Mouse (Mus musculus) small intestine, adult 2 months (tissue): ENCODE data around the gene Ctu2. TPM values are rescaled to one million over a fixed set of nuclear protein-coding genes. Genes with fewer than 3 reads are reported as not detected.

ENCODE experiments used
- H3K27ac ChIP-seq: fragments of 200-500 bp; 2 replicates; pipeline ENCODE4 v1.5.1; 2012; ENCODE audit warnings: low read depth, low read length, control low read depth, inconsistent platforms; ENCODE audit not compliant: insufficient read depth
- H3K27me3 ChIP-seq: fragments of 200-500 bp; 2 replicates; pipeline ENCODE4 v1.6.1; 2012; ENCODE audit warnings: mild to moderate bottlenecking, moderate library complexity, low read length, inconsistent platforms; ENCODE audit not compliant: control insufficient read depth, insufficient read depth
- H3K36me3 ChIP-seq: fragments of 200-500 bp; 2 replicates; pipeline ENCODE4 v1.6.1; 2012; ENCODE audit warnings: mild to moderate bottlenecking, low read length, control low read depth, inconsistent platforms; ENCODE audit not compliant: control insufficient read depth, insufficient read depth
- H3K4me1 ChIP-seq: fragments of 200-500 bp; 2 replicates; pipeline ENCODE4 v1.6.1; 2012; ENCODE audit warnings: low read length, inconsistent platforms, mixed read lengths; ENCODE audit not compliant: control insufficient read depth, insufficient read depth, insufficient read length
- H3K4me3 ChIP-seq: fragments of 200-500 bp; 2 replicates; pipeline ENCODE4 v1.5.1; 2012; ENCODE audit warnings: low read depth, mild to moderate bottlenecking, control low read depth, inconsistent platforms, low read length, moderate library complexity
- CTCF ChIP-seq: fragments of 200-500 bp; IDR thresholded peaks from 2 replicates; pipeline ENCODE4 v1.5.1; 2012; ENCODE audit warnings: low read depth, mild to moderate bottlenecking, control low read depth, inconsistent platforms, low read length, moderate library complexity, mixed read lengths; ENCODE audit not compliant: insufficient replicate concordance, insufficient read length; ENCODE audit errors: extremely low read depth
- POLR2A ChIP-seq: fragments of 200-500 bp; IDR thresholded peaks from 2 replicates; pipeline ENCODE4 v1.6.1; 2012; ENCODE audit warnings: low read depth, mild to moderate bottlenecking, control low read depth, inconsistent platforms, low read length, moderate library complexity
- WGBS: fragments of 180-500 bp; shearing (Covaris S2); methylation state at CpG from one replicate; pipeline ENCODE4 v1.1.7; 2018; 5-methylcytosine and 5-hydroxymethylcytosine counted together
- polyA plus RNA-seq: library from polyadenylated mRNA; depleted of rRNA; stranded (reverse); fragments of >200 nt; gene quantifications from 2 replicates; pipeline ENCODE4 v1.2.3, GENCODE M21; 2012

Gene Ctu2
- polyA plus RNA-seq, 1 experiment: 31.8 TPM

GRCm38 (mm10) chr8:122467816-122468215, 8.1 kb upstream of the Ctu2 start:
- 92% methylated on average over 13 of the region's 13 CpGs for WGBS
- no peak for TF ChIP-seq CTCF
- TF ChIP-seq POLR2A: no peak
- H3K4me3 ChIP-seq: no peak overlapping the region

GRCm38 (mm10) chr8:122469407-122469806, 6.5 kb upstream of the Ctu2 start:
- no peak overlapping the region for H3K4me3 ChIP-seq
- peaks cover 26% of the 10 kb centered on the region for H3K36me3 ChIP-seq
- no peak overlapping the region for H3K27ac ChIP-seq
- no peaks in the 10 kb centered on the region for H3K27me3 ChIP-seq
- TF ChIP-seq POLR2A (no peak), CTCF (no peak)
- peaks cover 4% of the 10 kb centered on the region for H3K4me1 ChIP-seq
- WGBS: 82% methylated on average over 6 of the region's 6 CpGs

More at GRCm38 (mm10) chr8:122467816-122468215, 8.1 kb upstream of the Ctu2 start:
- Histone ChIP-seq H3K36me3 (peaks cover 22% of the 10 kb centered on the region), H3K27me3 (no peaks in the 10 kb centered on the region), H3K27ac (no peak overlapping the region), H3K4me1 (peaks cover 13% of the 10 kb centered on the region)

DNA sequence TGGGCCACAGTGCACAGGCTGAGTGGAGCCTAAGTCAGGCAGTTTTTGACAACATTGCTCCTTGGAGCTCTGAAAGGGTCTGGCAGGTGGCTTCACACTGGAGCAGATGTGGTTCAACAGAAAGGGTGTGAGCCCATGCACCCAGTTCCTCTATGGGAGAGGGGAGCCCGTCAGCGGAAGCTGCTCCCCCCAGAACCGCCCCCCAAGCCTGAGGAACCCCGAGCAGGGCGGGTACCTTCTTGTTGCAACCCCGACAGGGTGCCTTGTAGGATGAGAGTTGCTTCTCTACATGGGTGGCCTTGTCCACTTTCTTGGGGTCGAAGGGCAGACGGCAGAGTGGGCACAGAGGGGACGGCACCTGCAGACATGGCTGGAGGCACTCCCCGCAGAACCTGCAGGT, 6.0 kb upstream of the Ctu2 start:
- Histone ChIP-seq H3K27ac (no peak overlapping the region), H3K27me3 (no peaks in the 10 kb centered on the region), H3K4me3 (no peak overlapping the region), H3K36me3 (peaks cover 26% of the 10 kb centered on the region), H3K4me1 (peaks cover 7% of the 10 kb centered on the region)
- TF ChIP-seq POLR2A (no peak), CTCF (no peak)
- WGBS: 83% methylated on average over 10 of the region's 10 CpGs

DNA sequence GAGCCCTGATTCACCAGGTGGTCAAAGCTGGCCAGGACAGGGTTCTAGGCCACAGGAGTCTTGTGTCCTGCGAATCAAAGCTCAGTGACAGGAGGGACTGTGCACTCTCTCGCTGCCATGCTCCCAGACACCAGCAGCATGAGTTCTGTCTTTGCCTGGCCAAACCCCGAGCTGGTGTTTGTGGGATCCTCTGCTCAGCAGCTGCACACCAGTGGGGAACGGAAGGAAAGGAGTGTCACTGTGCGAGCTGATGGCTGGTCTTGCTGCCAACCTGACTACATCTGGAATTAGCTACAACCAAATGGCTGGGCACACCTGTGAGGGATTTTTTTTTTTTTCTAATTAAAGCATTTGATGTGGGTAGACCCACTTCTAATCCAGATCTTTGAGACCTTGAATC, 5.3 kb upstream of the Ctu2 start:
- TF ChIP-seq POLR2A (no peak), CTCF (no peak)

DNA sequence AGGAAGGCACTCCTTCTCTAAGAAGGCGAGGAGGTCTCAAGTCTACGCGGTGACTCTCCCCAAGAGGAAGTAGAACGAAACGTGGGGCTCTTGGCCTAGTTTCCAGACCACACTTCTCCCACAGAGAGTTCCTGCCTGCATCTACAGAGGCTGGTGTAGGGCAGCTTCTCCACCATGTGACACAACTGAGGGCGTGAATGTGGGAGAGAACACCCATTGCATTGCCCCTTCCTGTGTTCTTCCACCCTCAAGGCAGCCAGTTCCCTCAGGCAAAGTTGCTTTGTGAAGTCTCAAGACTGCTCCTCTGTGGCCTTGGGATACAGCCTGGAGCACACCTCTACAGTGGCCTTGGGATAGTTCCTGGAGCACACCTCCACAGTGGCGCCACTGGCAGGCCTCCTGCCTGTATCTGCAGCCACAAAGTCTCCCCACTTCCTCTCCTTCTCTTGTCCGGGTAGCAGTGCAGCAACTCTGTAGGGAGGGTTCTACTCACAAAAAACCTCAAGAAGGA, 2.0 kb upstream of the Ctu2 start:
- H3K27ac ChIP-seq: peak overlapping the region; percentile 66
- H3K4me1 ChIP-seq: peaks cover 14% of the 10 kb centered on the region; the same call in 1 of the 2 replicates
- peaks cover 17% of the 10 kb centered on the region for H3K36me3 ChIP-seq
- no peak for TF ChIP-seq POLR2A
- TF ChIP-seq CTCF: no peak
- WGBS: 70% methylated on average over 8 of the region's 8 CpGs
- no peaks in the 10 kb centered on the region for H3K27me3 ChIP-seq
- peak overlapping the region; percentile 19; the same call in 1 of the 2 replicates for H3K4me3 ChIP-seq

More for the DNA sequence above, 5.3 kb upstream of the Ctu2 start:
- Histone ChIP-seq H3K4me1 (peaks cover 9% of the 10 kb centered on the region; the same call in 1 of the 2 replicates), H3K4me3 (no peak overlapping the region), H3K27ac (no peak overlapping the region), H3K27me3 (no peaks in the 10 kb centered on the region), H3K36me3 (peaks cover 25% of the 10 kb centered on the region)
- WGBS: 79% methylated on average over 5 of the region's 5 CpGs

GRCm38 (mm10) chr8:122474951-122475560, 887 bp upstream of the Ctu2 start:
- Histone ChIP-seq H3K36me3 (peaks cover 24% of the 10 kb centered on the region), H3K27ac (peak overlapping the region; percentile 38), H3K4me1 (peaks cover 14% of the 10 kb centered on the region; the same call in 1 of the 2 replicates), H3K4me3 (peak overlapping the region; percentile 95), H3K27me3 (no peaks in the 10 kb centered on the region)
- TF ChIP-seq POLR2A: no peak
- TF ChIP-seq CTCF: no peak
- 1% methylated on average over 16 of the region's 16 CpGs for WGBS

DNA sequence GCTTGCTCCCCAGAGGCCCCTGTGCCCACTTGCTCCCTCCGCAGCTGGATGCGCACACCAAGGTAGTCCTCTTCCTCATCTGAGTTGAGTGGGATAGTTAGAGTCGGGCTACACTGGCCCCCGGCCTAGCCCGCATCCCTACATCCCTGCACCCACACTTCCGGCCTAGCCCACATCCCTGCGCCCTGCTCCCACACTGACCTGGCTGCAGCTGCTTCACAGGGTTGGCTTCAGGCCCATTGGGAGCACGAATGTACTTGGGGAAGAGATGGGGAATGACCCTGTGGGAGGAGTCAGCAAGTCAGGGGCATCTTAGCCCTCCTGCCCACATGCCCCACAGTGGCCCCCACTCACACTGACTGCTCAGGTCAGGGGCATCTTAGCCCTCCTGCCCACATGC, 6.5 kb downstream of the Ctu2 start:
- H3K4me3 ChIP-seq: no peak overlapping the region

More for the DNA sequence above, 6.5 kb downstream of the Ctu2 start:
- Histone ChIP-seq H3K36me3 (peaks cover 51% of the 10 kb centered on the region), H3K27me3 (no peaks in the 10 kb centered on the region), H3K4me1 (no peaks in the 10 kb centered on the region), H3K27ac (no peak overlapping the region)
- TF ChIP-seq CTCF (no peak), POLR2A (no peak)
- WGBS: 94% methylated on average over 8 of the region's 8 CpGs
